ENCODE assay signal across 8 mouse cellular contexts in the genomic region with DNA sequence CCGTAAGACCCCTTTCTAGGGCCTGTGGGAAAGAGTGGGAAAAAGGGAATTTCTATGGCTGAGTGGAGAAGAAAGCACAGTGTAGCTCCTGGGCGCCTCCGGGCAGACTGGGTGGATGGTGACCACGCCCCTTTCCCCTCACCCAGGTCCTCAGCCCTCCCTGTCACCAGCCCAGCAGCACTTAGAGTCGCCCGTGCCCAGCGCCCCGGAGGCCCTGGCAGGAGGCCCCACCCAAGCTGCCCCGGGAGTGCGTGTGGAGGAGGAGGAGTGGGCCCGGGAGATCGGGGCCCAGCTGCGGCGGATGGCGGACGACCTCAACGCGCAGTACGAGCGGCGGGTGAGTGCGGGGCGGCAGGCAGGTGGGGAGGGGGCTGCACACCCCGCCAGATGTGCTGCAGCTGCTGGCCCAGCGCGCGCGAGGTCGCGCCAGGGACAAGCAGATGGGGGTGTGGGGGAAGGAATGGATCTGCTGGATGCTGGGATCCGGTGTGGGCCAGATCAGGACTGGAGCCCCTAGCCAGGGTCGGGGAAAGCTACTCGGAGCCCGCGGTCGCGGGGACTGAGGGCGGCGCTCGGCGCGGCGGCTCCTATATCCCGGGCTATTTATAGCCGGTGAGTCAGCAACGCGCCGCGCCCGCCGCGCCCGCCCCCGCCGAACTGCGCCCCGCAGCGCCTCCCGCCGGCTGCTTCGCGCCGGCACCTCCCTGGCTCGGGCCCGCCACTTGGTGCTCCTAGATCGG. TPM values are rescaled to one million over a fixed set of nuclear protein-coding genes. Genes with fewer than 3 reads are reported as not detected.
A peak's percentile ranks its signal among the peaks of the same experiment; 100 is the strongest.
DNase-seq lines count a peak whose midpoint lies in the region; ATAC-seq and TF ChIP-seq lines count a peak whose summit lies in the region.

No protein-coding gene starts in this region.

- peak overlapping the region; percentile 68 for H3K4me3 ChIP-seq in embryonic facial prominence, embryonic 13.5 days
- peak overlapping the region; percentile 84 for H3K4me3 ChIP-seq in liver, adult 2 months (ENCODE audit: insufficient read depth, low read depth, low read length)

- H3K4me2 ChIP-seq in embryonic facial prominence, embryonic 13.5 days = peak overlapping the region; percentile 99

- peaks cover 5% of the 10 kb centered on the region; the same call in 1 of the 2 replicates for H3K79me2 ChIP-seq in liver, adult 2 months (ENCODE audit: control insufficient read depth, insufficient read depth, low read length)

- peak; percentile 95 for TF ChIP-seq POLR2A in liver, adult 2 months (IDR thresholded peaks at IDR 0.05; ENCODE audit: extremely low read depth, insufficient read depth, low read length)

- peaks cover 52% of the 10 kb centered on the region for H3K4me1 ChIP-seq in embryonic facial prominence, embryonic 13.5 days
- H3K4me1 ChIP-seq in liver, adult 2 months (ENCODE audit: control insufficient read depth, insufficient read depth, low read length) = peaks cover 19% of the 10 kb centered on the region

- no peaks in the 10 kb centered on the region for H3K9me3 ChIP-seq in embryonic facial prominence, embryonic 13.5 days

- H3K36me3 ChIP-seq in embryonic facial prominence, embryonic 13.5 days = no peaks in the 10 kb centered on the region
- H3K36me3 ChIP-seq in liver, adult 2 months (ENCODE audit: control insufficient read depth, insufficient read depth, low read length) = peaks cover 3% of the 10 kb centered on the region; the same call in 1 of the 2 replicates

- DNase-seq in 416B (ENCODE audit: low read depth) = peak; percentile 82
- DNase-seq in adrenal gland, postnatal 36 days = peak; percentile 90 to 92
- DNase-seq in heart, adult 8-10 months (ENCODE audit: low spot score) = peak; percentile 93
- peak; percentile 62 to 66 for DNase-seq in kidney, adult 8-10 months
- no peak for DNase-seq in liver, adult 2 months (ENCODE audit: extremely low read depth, low read depth, low spot score)
- DNase-seq in monocyte, adult 2 months (ENCODE audit: low read depth in 1 of 2, low spot score in 2 of 2) = peak; percentile 60 to 81
- DNase-seq in spleen, postnatal 36 days (ENCODE audit: low spot score in 2 of 2) = peak; percentile 45 to 62

- ATAC-seq in embryonic facial prominence, embryonic 13.5 days (ENCODE audit: insufficient number of reproducible peaks, insufficient read depth, low FRiP score, low TSS enrichment, low read depth) = peak; percentile 59; the same call in 1 of the 2 replicates

- H3K9ac ChIP-seq in embryonic facial prominence, embryonic 13.5 days = peak overlapping the region; percentile 87
- H3K9ac ChIP-seq in liver, adult 2 months (ENCODE audit: low read depth, low read length) = peak overlapping the region; percentile 99

- peak overlapping the region; percentile 91 for H3K27ac ChIP-seq in embryonic facial prominence, embryonic 13.5 days
- peak overlapping the region; percentile 95 for H3K27ac ChIP-seq in liver, adult 2 months (replicated peaks; ENCODE audit: insufficient read depth, low read depth, low read length)

- H3K27me3 ChIP-seq in embryonic facial prominence, embryonic 13.5 days = peaks cover 35% of the 10 kb centered on the region
- no peaks in the 10 kb centered on the region for H3K27me3 ChIP-seq in liver, adult 2 months (ENCODE audit: control insufficient read depth, insufficient read depth, low read length)

- under 1% methylated on average over 66 of the region's 66 CpGs for WGBS in embryonic facial prominence, embryonic 13.5 days
- under 1% methylated on average over 59 of the region's 66 CpGs for WGBS in liver, adult 2 months

- TF ChIP-seq CTCF in liver, adult 2 months (IDR thresholded peaks at IDR 0.05; ENCODE audit: low read depth, low read length) = peak; percentile 43; the same call in 1 of the 2 replicates

RNA-seq across cellular contexts. Expression of a gene that starts 5.5 kb away (rescaled TPM):
- 1 to 10 TPM; 3.6 to 4.7 TPM for total RNA-seq in adrenal gland, postnatal 36 days (2021)
- 4.8 and 5.2 TPM in 2 replicates for polyA plus RNA-seq in embryonic facial prominence, embryonic 13.5 days (2015; fragmentation: Nextera tagmentation; extraction: Ambion mirVana)
- total RNA-seq in heart, adult 8-10 months (2022) = 1 to 10 TPM; 2.8 to 5.1 (median 4.4) TPM
- total RNA-seq in liver, adult 2 months (2014; rRNA removed) = 6.0 and 7.2 TPM in 2 replicates
- polyA plus RNA-seq in liver, adult 2 months (2012; rRNA removed) = 15.2 and 27.9 TPM in 2 replicates

RNA-seq across cellular contexts. Expression of a gene that starts 27.1 kb away (rescaled TPM):
- total RNA-seq in adrenal gland, postnatal 36 days (2021) = 10 to 100 TPM; 59.5 to 73.6 TPM
- 31.0 and 32.9 TPM in 2 replicates for polyA plus RNA-seq in embryonic facial prominence, embryonic 13.5 days (2015; fragmentation: Nextera tagmentation; extraction: Ambion mirVana)
- 10 to 100 TPM; 33.2 to 48.1 (median 38.1) TPM for total RNA-seq in heart, adult 8-10 months (2022)
- total RNA-seq in liver, adult 2 months (2014; rRNA removed) = 14.4 and 20.7 TPM in 2 replicates
- polyA plus RNA-seq in liver, adult 2 months (2012; rRNA removed) = 10.7 and 16.2 TPM in 2 replicates

RNA-seq across cellular contexts. Expression of a gene that starts 40.2 kb away (rescaled TPM):
- 10 to 100 TPM; 17.1 to 22.6 TPM for total RNA-seq in adrenal gland, postnatal 36 days (2021)
- polyA plus RNA-seq in embryonic facial prominence, embryonic 13.5 days (2015; fragmentation: Nextera tagmentation; extraction: Ambion mirVana) = 23.9 and 24.3 TPM in 2 replicates
- 10 to 100 TPM; 12.3 to 18.1 (median 14.4) TPM for total RNA-seq in heart, adult 8-10 months (2022)
- total RNA-seq in liver, adult 2 months (2014; rRNA removed) = 1.9 and 2.8 TPM in 2 replicates
- 8.0 and 8.8 TPM in 2 replicates for polyA plus RNA-seq in liver, adult 2 months (2012; rRNA removed)

RNA-seq across cellular contexts. Expression of a gene that starts 54.3 kb away (rescaled TPM):
- total RNA-seq in adrenal gland, postnatal 36 days (2021) = 1 to 10 TPM; 3.5 to 9.4 TPM
- 1.4 and 1.5 TPM in 2 replicates for polyA plus RNA-seq in embryonic facial prominence, embryonic 13.5 days (2015; fragmentation: Nextera tagmentation; extraction: Ambion mirVana)
- total RNA-seq in heart, adult 8-10 months (2022) = 1 to 10 TPM; 4.1 to 5.5 (median 5.1) TPM
- 0.46 and 0.47 TPM in 2 replicates for total RNA-seq in liver, adult 2 months (2014; rRNA removed)
- 0.88 and 1.3 TPM in 2 replicates for polyA plus RNA-seq in liver, adult 2 months (2012; rRNA removed)
